Mouse (Mus musculus) limb, embryonic 12.5 days (tissue): ENCODE results near the gene Stx1a. TPM values are rescaled to one million over a fixed set of nuclear protein-coding genes. Genes with fewer than 3 reads are reported as not detected.

Experiments used
- ATAC-seq: fragments of 200-750 bp; cut with Nextera tagmentation; 2 replicates; pipeline ENCODE4 v1.8.0; 2017; ENCODE audit warnings: low read depth, moderate TSS enrichment; ENCODE audit not compliant: insufficient number of reproducible peaks, insufficient read depth, low FRiP score, low TSS enrichment
- H3K27ac ChIP-seq: fragments of 300-500 bp; sonication (generic); 2 replicates; pipeline ENCODE4 v1.5.1; 2016; ENCODE audit warnings: mild to moderate bottlenecking, moderate library complexity
- H3K27me3 ChIP-seq: fragments of 300-500 bp; sonication (generic); 2 replicates; pipeline ENCODE4 v1.6.1; 2016; ENCODE audit warnings: mild to moderate bottlenecking, moderate library complexity
- H3K36me3 ChIP-seq: fragments of 300-500 bp; sonication (generic); 2 replicates; pipeline ENCODE4 v1.6.1; 2016; ENCODE audit warnings: mild to moderate bottlenecking, moderate library complexity
- H3K4me1 ChIP-seq: fragments of 300-500 bp; sonication (generic); replicated peaks from 2 replicates; pipeline ENCODE4 v1.6.1; 2016
- H3K4me2 ChIP-seq: fragments of 300-500 bp; sonication (generic); 2 replicates; pipeline ENCODE4 v1.6.1; 2016; ENCODE audit warnings: mild to moderate bottlenecking, moderate library complexity
- H3K4me3 ChIP-seq: fragments of 300-500 bp; sonication (generic); replicated peaks from 2 replicates; pipeline ENCODE4 v1.5.1; 2016; ENCODE audit warnings: mild to moderate bottlenecking
- H3K9ac ChIP-seq: fragments of 300-500 bp; sonication (generic); replicated peaks from 2 replicates; pipeline ENCODE4 v1.6.1; 2016; ENCODE audit warnings: mild to moderate bottlenecking, moderate library complexity
- H3K9me3 ChIP-seq: fragments of 300-500 bp; sonication (generic); 2 replicates; pipeline ENCODE4 v1.6.1; 2016; ENCODE audit warnings: mild to moderate bottlenecking, moderate library complexity
- WGBS: fragments of 180-500 bp; shearing (Covaris S2); methylation state at CpG from one replicate; pipeline ENCODE4 v1.1.7; 2016; 5-methylcytosine and 5-hydroxymethylcytosine counted together
- polyA plus RNA-seq: library from polyadenylated mRNA; unstranded; fragments of >200 nt; fragmentation: Nextera tagmentation; extraction: Ambion mirVana; gene quantifications from 2 replicates; pipeline ENCODE4 v1.2.1, GENCODE M21; 2016

The Stx1a gene
- polyA plus RNA-seq, 1 experiment from 2014 or later, result 9.7 TPM

- ATAC-seq, result no peak
- H3K27ac ChIP-seq, result no peak overlapping the region
- peak overlapping the region; percentile 75 for H3K4me3 ChIP-seq
- H3K4me2 ChIP-seq, result peak overlapping the region; percentile 94
- H3K9ac ChIP-seq, result no peak overlapping the region
- no peaks in the 10 kb centered on the region for H3K27me3 ChIP-seq
- peaks cover 31% of the 10 kb centered on the region for H3K4me1 ChIP-seq
- no peaks in the 10 kb centered on the region for H3K9me3 ChIP-seq
- no peaks in the 10 kb centered on the region for H3K36me3 ChIP-seq
- 47% methylated on average over 11 of the region's 11 CpGs for WGBS
Observed at GRCm38 (mm10) chr5:135024665-135025224, 1.5 kb downstream of the Stx1a start.

- Histone ChIP-seq H3K4me3 (0 out of 2 replicates have a peak overlapping the region, but pooled peaks have one; percentile 3), H3K4me1 (peaks cover 31% of the 10 kb centered on the region), H3K27ac (no peak overlapping the region)
Observed at GRCm38 (mm10) chr5:135025899-135026298, 2.6 kb downstream of the Stx1a start.

GRCm38 (mm10) chr5:135029007-135029854 is 5.9 kb downstream of the Stx1a start:
- Histone ChIP-seq H3K36me3 (no peaks in the 10 kb centered on the region), H3K4me3 (no peak overlapping the region), H3K4me1 (peaks cover 23% of the 10 kb centered on the region), H3K4me2 (no peak overlapping the region), H3K27me3 (no peaks in the 10 kb centered on the region), H3K27ac (no peak overlapping the region; the same call in 1 of the 2 replicates), H3K9ac (no peak overlapping the region), H3K9me3 (0 out of 2 replicates have a peak, but pooled peaks cover under 1% of the 10 kb centered on the region)
- 58% methylated on average over 18 of the region's 18 CpGs for WGBS
- ATAC-seq, result no peak

More at GRCm38 (mm10) chr5:135025899-135026298, 2.6 kb downstream of the Stx1a start:
- H3K27me3 ChIP-seq, result no peaks in the 10 kb centered on the region
- no peak overlapping the region for H3K9ac ChIP-seq
- 8% methylated on average over 7 of the region's 7 CpGs for WGBS
- H3K4me2 ChIP-seq, result peak overlapping the region; percentile 94
- H3K9me3 ChIP-seq, result no peaks in the 10 kb centered on the region
- no peaks in the 10 kb centered on the region for H3K36me3 ChIP-seq
- ATAC-seq, result no peak

GRCm38 (mm10) chr5:135032581-135032980 is 9.3 kb downstream of the Stx1a start:
- no peak for ATAC-seq
- no peak overlapping the region for H3K9ac ChIP-seq
- no peak overlapping the region for H3K4me3 ChIP-seq
- H3K4me2 ChIP-seq, result no peak overlapping the region
- peaks cover 8% of the 10 kb centered on the region for H3K36me3 ChIP-seq
- no peak overlapping the region for H3K27ac ChIP-seq
- H3K4me1 ChIP-seq, result peaks cover 18% of the 10 kb centered on the region; the same call in 1 of the 2 replicates
- no peaks in the 10 kb centered on the region for H3K27me3 ChIP-seq
- 95% methylated on average over 5 of the region's 5 CpGs for WGBS
- H3K9me3 ChIP-seq, result peaks cover 7% of the 10 kb centered on the region; the same call in 1 of the 2 replicates

DNA sequence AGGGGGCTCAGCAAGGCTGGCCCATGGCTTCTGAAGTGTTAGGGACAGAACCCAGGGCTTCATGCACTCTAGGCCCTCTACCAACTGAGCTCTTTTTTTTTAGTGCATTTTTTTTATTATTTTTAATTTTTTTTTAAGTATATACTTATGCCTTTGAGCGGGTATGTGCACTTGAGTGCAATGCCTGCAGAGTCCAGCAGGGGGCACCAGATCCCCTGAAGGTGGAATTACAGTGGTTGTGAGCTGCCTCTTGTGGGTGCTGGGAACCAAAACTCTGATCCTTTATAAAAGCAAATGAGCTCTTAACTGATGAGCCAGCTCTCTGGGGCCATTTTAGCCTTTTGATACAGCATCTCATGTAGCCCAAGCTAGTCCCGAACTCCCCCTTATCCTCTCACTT is 11.3 kb downstream of the Stx1a start:
- peaks cover 13% of the 10 kb centered on the region; the same call in 1 of the 2 replicates for H3K4me1 ChIP-seq
- H3K27ac ChIP-seq, result no peak overlapping the region
- H3K4me2 ChIP-seq, result no peak overlapping the region
- no peak for ATAC-seq
- no peaks in the 10 kb centered on the region for H3K27me3 ChIP-seq
- H3K36me3 ChIP-seq, result peaks cover 25% of the 10 kb centered on the region
- no peak overlapping the region for H3K4me3 ChIP-seq
- no peak overlapping the region for H3K9ac ChIP-seq
- 100% methylated on average over 2 of the region's 2 CpGs for WGBS
- peaks cover 7% of the 10 kb centered on the region; the same call in 1 of the 2 replicates for H3K9me3 ChIP-seq

GRCm38 (mm10) chr5:135035608-135036359 is 12.5 kb downstream of the Stx1a start:
- ATAC-seq, result no peak
- H3K9ac ChIP-seq, result 0 out of 2 replicates have a peak overlapping the region, but pooled peaks have one; percentile 5
- WGBS, result 62% methylated on average over 18 of the region's 18 CpGs
- H3K36me3 ChIP-seq, result peaks cover 31% of the 10 kb centered on the region
- H3K27ac ChIP-seq, result no peak overlapping the region
- no peak overlapping the region for H3K4me2 ChIP-seq
- peaks cover 7% of the 10 kb centered on the region; the same call in 1 of the 2 replicates for H3K9me3 ChIP-seq
- no peak overlapping the region for H3K4me3 ChIP-seq
- no peaks in the 10 kb centered on the region for H3K27me3 ChIP-seq
- peaks cover 13% of the 10 kb centered on the region; the same call in 1 of the 2 replicates for H3K4me1 ChIP-seq

GRCm38 (mm10) chr5:135037946-135038345 is 14.7 kb downstream of the Stx1a start:
- Histone ChIP-seq H3K27ac (no peak overlapping the region), H3K27me3 (no peaks in the 10 kb centered on the region; the same call in 1 of the 2 replicates), H3K4me2 (no peak overlapping the region), H3K4me3 (no peak overlapping the region), H3K36me3 (peaks cover 36% of the 10 kb centered on the region), H3K9me3 (peaks cover 7% of the 10 kb centered on the region; the same call in 1 of the 2 replicates), H3K9ac (no peak overlapping the region), H3K4me1 (peaks cover 13% of the 10 kb centered on the region; the same call in 1 of the 2 replicates)
- WGBS, result 98% methylated on average over 3 of the region's 3 CpGs
- ATAC-seq, result no peak

DNA sequence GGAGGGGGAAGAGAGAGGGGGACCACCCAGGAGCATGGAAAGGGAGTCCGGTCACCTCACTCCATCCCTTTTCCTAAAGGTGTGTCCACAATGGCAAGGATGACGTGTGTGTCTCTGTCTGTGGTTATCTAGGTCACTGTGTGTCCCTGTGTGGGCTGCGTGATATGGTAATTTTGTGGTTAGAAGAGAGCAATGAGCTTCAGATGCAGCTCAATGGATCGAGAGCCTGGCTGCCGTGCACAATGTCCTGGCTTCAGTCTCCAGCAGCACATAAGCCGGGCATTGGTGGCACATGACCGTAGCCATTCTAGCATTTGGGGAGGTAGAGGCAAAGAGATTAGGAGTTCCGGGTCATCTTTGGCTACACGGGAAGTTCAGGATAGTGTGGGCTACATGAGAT is 16.3 kb downstream of the Stx1a start:
- peaks cover 3% of the 10 kb centered on the region; the same call in 1 of the 2 replicates for H3K9me3 ChIP-seq
- peaks cover 45% of the 10 kb centered on the region for H3K36me3 ChIP-seq
- no peak for ATAC-seq
- H3K4me2 ChIP-seq, result no peak overlapping the region
- no peak overlapping the region for H3K9ac ChIP-seq
- WGBS, result 86% methylated on average over 9 of the region's 9 CpGs
- no peak overlapping the region for H3K4me3 ChIP-seq
- H3K4me1 ChIP-seq, result peaks cover 13% of the 10 kb centered on the region; the same call in 1 of the 2 replicates
- no peak overlapping the region for H3K27ac ChIP-seq
- no peaks in the 10 kb centered on the region; the same call in 1 of the 2 replicates for H3K27me3 ChIP-seq

GRCm38 (mm10) chr5:135040059-135040458 is 16.8 kb downstream of the Stx1a start:
- Histone ChIP-seq H3K4me3 (no peak overlapping the region), H3K4me1 (peaks cover 13% of the 10 kb centered on the region; the same call in 1 of the 2 replicates), H3K27me3 (no peaks in the 10 kb centered on the region; the same call in 1 of the 2 replicates), H3K4me2 (no peak overlapping the region), H3K27ac (no peak overlapping the region), H3K9ac (0 out of 2 replicates have a peak overlapping the region, but pooled peaks have one; percentile 23), H3K36me3 (peaks cover 50% of the 10 kb centered on the region), H3K9me3 (no peaks in the 10 kb centered on the region)
- ATAC-seq, result no peak
- WGBS, result 68% methylated on average over 6 of the region's 6 CpGs

DNA sequence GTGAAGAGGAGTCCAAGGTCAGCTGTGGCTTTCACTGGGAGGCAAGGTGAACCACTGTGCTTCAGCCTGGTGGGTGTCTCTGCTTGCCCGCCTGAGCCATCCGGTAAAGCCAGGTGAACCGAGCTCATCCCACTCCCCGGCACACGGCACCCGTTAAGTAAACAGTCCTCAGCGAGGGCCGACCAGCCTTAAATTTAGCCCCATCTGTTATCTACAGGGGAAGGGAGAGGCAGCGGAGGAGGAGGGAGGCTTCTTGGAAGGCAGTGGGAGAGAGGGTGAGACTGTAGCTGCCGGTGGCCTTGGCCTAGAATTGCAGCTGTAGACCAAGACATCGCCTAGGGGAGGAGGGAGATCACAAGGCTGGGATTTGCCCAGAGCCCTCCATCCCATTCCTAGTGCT is 17.5 kb downstream of the Stx1a start:
- Histone ChIP-seq H3K4me3 (no peak overlapping the region), H3K27me3 (no peaks in the 10 kb centered on the region; the same call in 1 of the 2 replicates), H3K9me3 (no peaks in the 10 kb centered on the region), H3K9ac (no peak overlapping the region), H3K4me1 (peaks cover 8% of the 10 kb centered on the region; the same call in 1 of the 2 replicates), H3K36me3 (peaks cover 57% of the 10 kb centered on the region), H3K4me2 (no peak overlapping the region), H3K27ac (0 out of 2 replicates have a peak overlapping the region, but pooled peaks have one; percentile 25)
- 75% methylated on average over 11 of the region's 11 CpGs for WGBS
- ATAC-seq, result no peak
